In genomic region chr13:9826227-9826626, GRCm38 (mm10) we compare ENCODE assay signal across 8 mouse cellular contexts.
DNase-seq lines count a peak whose midpoint lies in the region; ATAC-seq and TF ChIP-seq lines count a peak whose summit lies in the region.

No protein-coding gene starts in this region.

- DNase-seq in kidney, adult 2 months: peak; percentile 37
- DNase-seq in ES-CJ7 (ENCODE audit: low read depth, low spot score): peak; percentile 64
- DNase-seq in adrenal gland, adult 8-10 months: peak; percentile 7
- DNase-seq in kidney, postnatal 4 days: peak; percentile 54 to 55
- peak; percentile 58 for DNase-seq in splenic B cell, adult 2 months (ENCODE audit: low read depth, low spot score)
- no peak for DNase-seq in urinary bladder, adult 18-20 months (ENCODE audit: low spot score in 2 of 2)
- no peak for DNase-seq in gastrocnemius, adult 8-10 months (ENCODE audit: low spot score in 2 of 2)

- no peak overlapping the region for H3K4me2 ChIP-seq in kidney, embryonic 15.5 days

- H3K27ac ChIP-seq in kidney, adult 2 months (ENCODE audit: insufficient read depth, low read depth, low read length): no peak overlapping the region
- no peak overlapping the region for H3K27ac ChIP-seq in kidney, embryonic 15.5 days

- H3K4me1 ChIP-seq in kidney, adult 2 months (ENCODE audit: control insufficient read depth, insufficient read depth, low read length): no peaks in the 10 kb centered on the region
- no peaks in the 10 kb centered on the region for H3K4me1 ChIP-seq in kidney, embryonic 15.5 days

- H3K36me3 ChIP-seq in kidney, adult 2 months (ENCODE audit: control insufficient read depth, insufficient read depth, low read length): no peaks in the 10 kb centered on the region
- no peaks in the 10 kb centered on the region for H3K36me3 ChIP-seq in kidney, embryonic 15.5 days
- H3K36me3 ChIP-seq in splenic B cell, adult 2 months (ENCODE audit: control insufficient read depth, insufficient read depth, low read length, poor library complexity, severe bottlenecking): no peaks in the 10 kb centered on the region

- peak; percentile 62 for TF ChIP-seq CTCF in kidney, adult 2 months (conservative IDR thresholded peaks at IDR 0.05; ENCODE audit: insufficient read depth, insufficient read length, low read depth, low read length)

- TF ChIP-seq POLR2A in kidney, adult 2 months (IDR thresholded peaks at IDR 0.05; ENCODE audit: low read depth, low read length): no peak

- H3K4me3 ChIP-seq in kidney, adult 2 months (ENCODE audit: insufficient read depth, low read depth, low read length): no peak overlapping the region
- H3K4me3 ChIP-seq in kidney, embryonic 15.5 days (replicated peaks): no peak overlapping the region

- 73% methylated on average over 5 of the region's 5 CpGs for WGBS in kidney, adult 2 months
- WGBS in kidney, embryonic 15.5 days: 79% methylated on average over 5 of the region's 5 CpGs

- ATAC-seq in kidney, embryonic 15.5 days (replicated peaks; ENCODE audit: low FRiP score): no peak

- H3K27me3 ChIP-seq in kidney, adult 2 months (replicated peaks; ENCODE audit: control insufficient read depth, insufficient read depth, low read length): no peaks in the 10 kb centered on the region
- H3K27me3 ChIP-seq in kidney, embryonic 15.5 days: no peaks in the 10 kb centered on the region
- no peaks in the 10 kb centered on the region for H3K27me3 ChIP-seq in splenic B cell, adult 2 months (ENCODE audit: control insufficient read depth, insufficient read depth, low read length, poor library complexity, severe bottlenecking)

- H3K9me3 ChIP-seq in kidney, embryonic 15.5 days (replicated peaks): no peaks in the 10 kb centered on the region

- no peak overlapping the region for H3K9ac ChIP-seq in kidney, embryonic 15.5 days

Comparison
In these comparisons a context has a peak if more than half of its experiments do, and no peak if none do; other contexts are left out.
1. DNase-seq: peak in kidney, adult 2 months (single experiment), ES-CJ7 (single experiment), adrenal gland, adult 8-10 months (single experiment), kidney, postnatal 4 days (2 of 2) and splenic B cell, adult 2 months (single experiment); none in urinary bladder, adult 18-20 months (0 of 2) and gastrocnemius, adult 8-10 months (0 of 2).